Mouse (Mus musculus) telencephalon, adult 2 months (tissue): ENCODE measurements around the gene Bloc1s1.

Experiments used
- DNase-seq: peaks from one replicate; pipeline ENCODE4 v3.0.0-alpha.2; 2011; ENCODE audit warnings: low read depth, low spot score

The Bloc1s1 gene

GRCm38 (mm10) chr10:128923935-128924334 lies at the start of gene Bloc1s1:
Gene Bloc1s1, minus strand, starts transcription at chr10:128924035.
- DNase-seq: no peak

DNA sequence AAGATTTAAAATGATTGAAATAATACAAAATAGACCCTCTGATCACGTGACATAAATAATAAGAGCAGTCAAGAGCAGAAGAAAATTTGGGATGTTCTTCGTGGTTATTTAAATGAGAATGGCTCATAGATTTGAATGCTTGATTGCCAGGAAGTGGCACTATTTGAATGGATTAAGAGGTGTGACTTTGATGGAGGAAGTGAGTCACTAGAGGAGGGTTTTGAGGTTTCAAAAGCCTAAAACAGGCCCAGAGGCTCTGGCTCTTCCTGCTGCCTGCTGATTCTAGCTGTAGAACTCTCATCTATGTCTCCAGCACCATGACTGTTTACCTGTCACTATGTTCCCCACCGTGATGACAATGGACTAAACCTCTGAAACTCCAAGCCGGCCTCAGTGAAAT lies 49.0 kb upstream of the Bloc1s1 start:
- no peak for DNase-seq

DNA sequence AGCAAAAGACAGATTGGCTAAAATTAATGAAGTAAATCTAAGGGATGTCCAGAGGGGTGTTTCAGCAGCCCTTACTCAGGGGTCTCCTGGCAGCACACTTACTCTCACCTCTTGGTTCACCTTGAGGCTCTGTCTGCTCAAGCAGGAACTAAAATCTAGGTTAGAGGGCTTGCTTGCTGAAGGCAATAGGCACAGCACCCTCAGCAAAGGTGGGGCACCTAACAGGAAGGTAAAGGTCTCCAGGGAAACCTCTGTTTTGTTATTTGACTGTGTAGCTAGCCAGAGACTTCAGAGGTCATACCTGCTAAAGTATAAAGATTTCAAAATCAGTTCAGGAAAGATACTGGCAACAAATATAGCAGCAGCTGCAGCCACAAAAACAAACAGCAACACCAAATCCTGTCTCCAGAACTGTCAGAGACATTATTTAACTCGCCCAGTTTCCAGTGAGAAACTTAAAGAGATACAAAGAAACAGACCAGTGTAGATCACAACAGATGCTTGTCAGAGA lies 47.0 kb upstream of the Bloc1s1 start:
- DNase-seq: no peak

GRCm38 (mm10) chr10:128968341-128968749 lies 44.5 kb upstream of the Bloc1s1 start:
- no peak for DNase-seq

DNA sequence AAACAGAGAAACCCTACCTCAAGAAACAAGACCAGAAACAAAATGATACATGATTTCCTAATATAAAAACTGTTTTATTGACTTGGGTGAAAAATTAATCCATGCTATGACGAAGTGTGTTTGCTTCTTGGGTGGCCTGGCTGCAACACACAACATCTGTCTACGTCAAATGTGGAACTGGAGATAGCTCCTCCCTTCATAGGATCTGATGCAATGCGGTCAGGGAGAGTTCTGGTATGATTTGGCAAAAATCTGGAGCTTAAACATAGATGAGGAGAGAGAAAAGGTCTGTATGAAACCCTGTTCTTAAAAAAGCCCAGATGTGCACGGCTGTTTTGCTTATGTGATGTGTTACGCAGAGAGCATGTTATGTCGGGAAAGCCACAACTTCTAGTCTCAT lies 42.0 kb upstream of the Bloc1s1 start:
- no peak for DNase-seq

- no peak for DNase-seq
Measured at GRCm38 (mm10) chr10:128964961-128965360, 41.1 kb upstream of the Bloc1s1 start.

- no peak for DNase-seq
Measured at GRCm38 (mm10) chr10:128960590-128961584, 37.1 kb upstream of the Bloc1s1 start, which contains the start of gene Mettl7b. Gene Mettl7b, minus strand, starts transcription at chr10:128960988.

- DNase-seq: no peak
Measured at GRCm38 (mm10) chr10:128960142-128960541, 36.3 kb upstream of the Bloc1s1 start.

DNA sequence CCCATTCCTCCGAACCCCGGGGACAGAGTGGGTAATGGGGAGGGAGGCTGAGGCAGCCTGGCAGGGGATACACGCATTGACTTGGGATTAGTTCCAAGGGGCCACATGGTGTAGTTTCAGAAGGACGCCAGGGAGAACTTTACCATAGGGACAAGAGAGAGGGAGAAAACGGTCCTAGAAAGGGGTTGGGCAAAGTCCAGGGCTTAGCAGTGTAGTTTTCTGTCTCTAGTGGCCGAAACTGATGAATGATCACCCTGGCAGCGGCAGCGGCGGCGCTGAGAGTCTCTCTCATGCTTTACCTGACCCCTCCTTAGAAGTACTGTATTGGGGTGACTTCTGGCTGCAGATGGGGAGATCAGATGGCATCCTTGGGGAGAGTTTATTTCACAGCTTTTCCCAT lies 34.5 kb upstream of the Bloc1s1 start:
- no peak for DNase-seq

GRCm38 (mm10) chr10:128950208-128950887 lies 26.5 kb upstream of the Bloc1s1 start:
- DNase-seq: no peak

GRCm38 (mm10) chr10:128947496-128947895 lies 23.7 kb upstream of the Bloc1s1 start:
- DNase-seq: no peak

DNA sequence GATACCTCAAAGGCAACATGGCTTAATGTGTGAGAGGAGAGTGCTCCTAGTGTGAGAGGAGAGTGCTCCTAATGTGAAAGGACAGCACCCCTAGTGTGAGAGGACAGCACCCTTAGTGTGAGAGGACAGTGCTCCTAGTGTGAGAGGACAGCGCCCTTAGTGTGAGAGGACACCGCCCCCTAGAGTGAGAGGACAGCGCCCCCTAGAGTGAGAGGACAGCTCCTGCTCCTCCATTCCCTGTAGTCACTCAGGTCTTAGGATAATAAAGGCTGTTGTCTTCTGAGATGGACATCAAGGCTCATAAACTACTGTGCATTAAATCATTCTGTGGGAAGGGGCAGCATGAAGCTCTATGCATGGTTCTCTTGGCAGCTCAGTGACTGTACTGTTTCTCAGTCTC lies 21.8 kb upstream of the Bloc1s1 start:
- no peak for DNase-seq

- no peak for DNase-seq
Measured at GRCm38 (mm10) chr10:128940475-128941061, 16.7 kb upstream of the Bloc1s1 start.

GRCm38 (mm10) chr10:128938974-128939373 lies 15.1 kb upstream of the Bloc1s1 start:
- DNase-seq: no peak

DNA sequence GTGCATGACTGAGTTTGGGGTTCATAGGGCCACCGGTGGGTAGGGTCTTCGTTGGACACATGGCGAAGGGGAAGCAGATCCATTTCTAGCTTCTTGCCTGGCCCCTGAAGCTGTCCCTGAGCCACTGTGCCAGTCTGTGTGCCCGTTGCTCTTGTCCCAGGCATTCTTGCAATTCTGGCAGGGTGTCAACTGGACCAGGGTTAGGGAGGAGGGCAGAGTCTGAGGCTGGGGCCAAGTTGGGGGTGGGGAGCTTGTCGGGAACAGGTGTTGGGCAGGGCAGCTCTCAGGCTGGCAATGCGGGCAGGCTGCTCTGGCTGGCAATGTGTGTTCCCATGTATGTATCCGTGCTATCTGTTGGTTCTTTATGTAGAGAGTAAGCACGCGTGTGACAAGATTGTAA lies 14.6 kb upstream of the Bloc1s1 start:
- no peak for DNase-seq

DNA sequence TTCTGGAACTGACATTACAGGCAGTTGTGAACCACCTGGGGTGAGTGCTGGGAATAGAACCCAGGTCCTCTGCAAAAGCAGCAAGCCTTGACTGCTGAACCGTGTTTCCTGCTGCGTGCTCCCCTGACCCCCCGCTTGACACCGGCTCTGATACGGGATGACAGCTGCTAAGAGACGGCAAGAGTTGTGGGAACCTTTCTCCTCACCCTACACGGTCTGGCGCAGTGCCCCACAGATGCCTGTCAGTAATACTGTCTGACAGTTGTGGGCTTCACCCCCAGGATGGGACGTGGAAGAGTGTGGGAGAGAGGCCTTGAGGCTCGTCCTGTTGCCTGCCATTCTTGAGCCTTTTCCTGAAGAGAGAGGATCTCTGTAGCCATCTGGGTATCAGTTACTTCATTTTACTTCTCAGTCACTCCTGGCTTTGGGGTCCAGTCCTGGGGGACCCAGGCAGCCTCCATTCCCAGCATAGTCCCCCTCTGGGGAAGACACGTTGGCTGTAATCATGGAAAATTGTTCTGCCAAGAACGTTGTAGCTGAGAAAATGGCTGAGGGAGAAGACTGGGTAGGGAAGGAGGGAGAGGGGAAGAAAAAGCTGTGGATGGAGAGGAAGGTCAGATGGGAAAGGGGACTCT lies 14.0 kb upstream of the Bloc1s1 start:
- no peak for DNase-seq

DNA sequence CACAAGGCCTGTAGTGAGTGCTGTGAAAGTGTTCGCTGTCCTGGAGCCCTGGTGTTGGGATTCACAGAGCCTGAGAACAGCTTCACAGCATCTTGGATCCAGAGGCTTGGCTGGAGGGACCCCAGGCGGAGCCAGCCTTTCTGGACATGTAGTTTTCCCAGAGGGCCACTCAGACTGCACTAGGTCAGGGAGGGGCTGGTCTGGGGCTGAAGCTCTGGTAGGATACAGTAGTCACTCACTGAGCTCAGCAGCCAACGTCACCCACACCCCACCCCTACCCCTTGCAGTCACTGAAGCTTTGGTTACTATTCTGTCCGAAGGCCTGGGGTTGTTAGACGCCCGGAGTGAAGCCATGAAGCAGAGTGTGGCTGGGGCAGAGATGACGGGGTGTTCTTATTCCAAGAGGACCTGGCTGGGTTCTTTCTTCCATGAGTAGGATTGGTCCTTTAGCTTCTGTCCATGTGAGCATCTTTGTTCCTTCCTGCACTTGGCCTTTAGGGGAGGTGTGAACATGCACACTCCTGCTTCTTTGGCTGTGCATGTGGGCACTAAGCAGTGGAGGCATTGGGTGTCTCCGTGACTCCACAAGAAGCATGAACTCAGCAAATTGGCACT lies 12.1 kb upstream of the Bloc1s1 start:
- no peak for DNase-seq

GRCm38 (mm10) chr10:128934997-128935787 lies 11.4 kb upstream of the Bloc1s1 start:
- DNase-seq: no peak

DNA sequence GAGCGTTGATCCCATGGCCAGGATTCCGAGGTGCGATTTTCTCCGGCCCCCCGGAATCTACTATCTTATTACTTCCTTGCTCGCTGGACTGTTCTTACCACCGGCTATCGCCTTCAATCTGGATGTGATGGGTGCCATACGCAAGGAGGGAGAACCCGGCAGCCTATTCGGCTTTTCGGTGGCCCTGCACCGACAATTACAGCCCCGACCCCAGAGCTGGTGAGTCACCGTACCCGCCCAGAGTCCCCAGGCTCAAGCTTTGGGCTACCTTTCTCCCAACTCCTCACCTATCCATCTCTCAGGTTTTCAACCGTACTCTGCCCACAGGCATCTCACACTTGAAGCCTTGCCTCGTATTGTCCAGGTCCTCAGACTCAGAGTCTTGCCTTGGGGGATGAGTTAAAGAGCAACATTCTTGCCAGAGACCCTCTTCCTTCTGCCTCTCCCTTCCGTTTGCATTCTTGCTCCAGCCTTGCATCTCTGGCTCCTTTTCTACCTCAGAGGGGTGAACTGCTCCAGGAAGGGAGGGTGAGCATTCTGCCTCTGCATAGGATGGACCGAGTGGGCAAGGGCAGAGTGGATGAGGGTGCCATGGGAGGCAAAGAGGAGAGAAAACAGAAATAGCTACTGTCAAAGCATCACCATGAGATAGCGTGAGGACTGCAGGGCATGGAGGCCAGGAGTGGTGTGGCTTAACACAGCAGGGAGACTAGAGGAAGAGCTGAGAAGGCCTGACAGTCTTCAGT lies 10.3 kb upstream of the Bloc1s1 start:
- DNase-seq: no peak

DNA sequence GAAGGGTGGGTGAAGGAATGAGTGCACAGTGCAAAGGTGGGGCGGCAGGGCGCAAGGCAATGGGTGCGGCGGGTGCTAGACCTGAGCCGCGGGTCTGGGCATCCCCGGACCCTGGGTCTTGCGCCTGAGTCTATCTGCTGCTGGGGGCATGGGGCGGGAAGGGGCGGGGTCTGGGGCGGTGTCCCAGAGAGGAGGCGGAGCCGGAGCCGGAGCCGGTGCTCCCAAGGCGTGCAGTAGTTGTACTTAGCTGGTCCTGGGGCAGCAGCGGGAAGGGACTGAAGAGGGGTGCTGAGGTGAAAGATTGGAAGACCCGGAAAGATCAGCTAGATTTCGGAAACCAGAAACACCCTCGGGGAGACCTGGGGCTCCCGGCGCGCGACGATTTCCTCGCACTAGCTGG lies 9.7 kb upstream of the Bloc1s1 start, which contains the start of gene Itga7:
Gene Itga7 (plus strand): TSS at position 245 of the 400 bp plus-strand sequence.
- DNase-seq: no peak
